Mouse (Mus musculus) erythroblast, embryonic 14.5 days (primary cell): ENCODE measurements around the gene Phykpl.

ENCODE experiments used
- GATA1 ChIP-seq: IDR thresholded peaks from 2 replicates; pipeline ENCODE4 v1.6.1; 2012; ENCODE audit warnings: low read length, inconsistent platforms, mixed read lengths
- TAL1 ChIP-seq: IDR thresholded peaks from 3 replicates; pipeline ENCODE4 v1.6.1; 2012; ENCODE audit warnings: low read length, inconsistent platforms, mixed read lengths

- no peak for TF ChIP-seq TAL1
- no peak for TF ChIP-seq GATA1
Measured at GRCm38 (mm10) chr11:51609266-51609909, 24.8 kb downstream of the Phykpl start.
